Mouse (Mus musculus): ENCODE results near the gene Specc1l. TPM values are rescaled to one million over a fixed set of nuclear protein-coding genes. Genes with fewer than 3 reads are reported as not detected.
A peak's percentile ranks its signal among the peaks of the same experiment; 100 is the strongest.

The Specc1l gene
- polyA plus RNA-seq, 1 experiment from 2014 or later, result 9.2 TPM

- H3K9ac ChIP-seq (ENCODE audit: low read length), result no peak overlapping the region
- TF ChIP-seq CTCF (IDR thresholded peaks at IDR 0.05; ENCODE audit: low read depth) (no peak), EP300 (optimal IDR thresholded peaks at IDR 0.05) (no peak)
- no peak for ATAC-seq (ENCODE audit: low FRiP score, low TSS enrichment)
- H3K27ac ChIP-seq (replicated peaks), result no peak overlapping the region
- no peak for DNase-seq (ENCODE audit: low spot score)
- no peaks in the 10 kb centered on the region for H3K9me3 ChIP-seq (ENCODE audit: control insufficient read depth, low read length)
- 59% methylated on average over 4 of the region's 4 CpGs for WGBS
- no peaks in the 10 kb centered on the region for H3K4me1 ChIP-seq (replicated peaks; ENCODE audit: control insufficient read depth, insufficient read depth)
- no peak overlapping the region for H3K4me3 ChIP-seq (ENCODE audit: low read depth, low read length)
- no peaks in the 10 kb centered on the region for H3K27me3 ChIP-seq (ENCODE audit: control insufficient read depth, insufficient read depth, low read length)
- H3K4me2 ChIP-seq (replicated peaks; ENCODE audit: low read depth), result no peak overlapping the region
- H3K36me3 ChIP-seq (ENCODE audit: control insufficient read depth, insufficient read depth, low read length), result no peaks in the 10 kb centered on the region
Observed at GRCm38 (mm10) chr10:75328201-75328704, 116.4 kb downstream of the Specc1l start.

GRCm38 (mm10) chr10:75332268-75332667 lies 120.4 kb downstream of the Specc1l start:
- H3K4me3 ChIP-seq (ENCODE audit: low read depth, low read length), result no peak overlapping the region
- H3K4me2 ChIP-seq (replicated peaks; ENCODE audit: low read depth), result no peak overlapping the region
- no peaks in the 10 kb centered on the region for H3K36me3 ChIP-seq (ENCODE audit: control insufficient read depth, insufficient read depth, low read length)
- no peak for DNase-seq (ENCODE audit: low spot score)
- no peak for ATAC-seq (ENCODE audit: low FRiP score, low TSS enrichment)
- H3K27me3 ChIP-seq (ENCODE audit: control insufficient read depth, insufficient read depth, low read length), result no peaks in the 10 kb centered on the region
- no peaks in the 10 kb centered on the region for H3K9me3 ChIP-seq (ENCODE audit: control insufficient read depth, low read length)
- WGBS, result 84% methylated on average over 3 of the region's 3 CpGs
- H3K27ac ChIP-seq (replicated peaks), result no peak overlapping the region
- no peak for TF ChIP-seq EP300 (optimal IDR thresholded peaks at IDR 0.05)
- H3K4me1 ChIP-seq (replicated peaks; ENCODE audit: control insufficient read depth, insufficient read depth), result no peaks in the 10 kb centered on the region
- no peak overlapping the region for H3K9ac ChIP-seq (ENCODE audit: low read length)

- Histone ChIP-seq H3K9me3 (ENCODE audit: control insufficient read depth, low read length) (no peaks in the 10 kb centered on the region), H3K27me3 (ENCODE audit: control insufficient read depth, insufficient read depth, low read length) (no peaks in the 10 kb centered on the region), H3K4me2 (replicated peaks; ENCODE audit: low read depth) (no peak overlapping the region), H3K4me1 (replicated peaks; ENCODE audit: control insufficient read depth, insufficient read depth) (no peaks in the 10 kb centered on the region), H3K27ac (replicated peaks) (no peak overlapping the region), H3K9ac (ENCODE audit: low read length) (no peak overlapping the region), H3K36me3 (ENCODE audit: control insufficient read depth, insufficient read depth, low read length) (no peaks in the 10 kb centered on the region), H3K4me3 (ENCODE audit: low read depth, low read length) (no peak overlapping the region)
- DNase-seq (ENCODE audit: low spot score) (no peak), ATAC-seq (ENCODE audit: low FRiP score, low TSS enrichment) (0 out of 2 replicates have a peak, but pooled peaks have one; percentile 10)
- TF ChIP-seq CTCF (IDR thresholded peaks at IDR 0.05; ENCODE audit: low read depth), result no peak
- no peak for TF ChIP-seq EP300 (optimal IDR thresholded peaks at IDR 0.05)
- WGBS, result 89% methylated on average over 23 of the region's 23 CpGs
Observed at GRCm38 (mm10) chr10:75333176-75333776, 121.4 kb downstream of the Specc1l start.

- DNase-seq (ENCODE audit: low spot score), result no peak
- TF ChIP-seq EP300 (optimal IDR thresholded peaks at IDR 0.05), result no peak
- TF ChIP-seq CTCF (IDR thresholded peaks at IDR 0.05; ENCODE audit: low read depth), result no peak
- Histone ChIP-seq H3K9ac (ENCODE audit: low read length) (no peak overlapping the region), H3K36me3 (ENCODE audit: control insufficient read depth, insufficient read depth, low read length) (no peaks in the 10 kb centered on the region), H3K9me3 (ENCODE audit: control insufficient read depth, low read length) (no peaks in the 10 kb centered on the region), H3K27ac (replicated peaks) (no peak overlapping the region), H3K4me1 (replicated peaks; ENCODE audit: control insufficient read depth, insufficient read depth) (no peaks in the 10 kb centered on the region), H3K4me2 (replicated peaks; ENCODE audit: low read depth) (no peak overlapping the region), H3K27me3 (ENCODE audit: control insufficient read depth, insufficient read depth, low read length) (no peaks in the 10 kb centered on the region), H3K4me3 (ENCODE audit: low read depth, low read length) (no peak overlapping the region)
- ATAC-seq (ENCODE audit: low FRiP score, low TSS enrichment), result no peak
- 60% methylated on average over 7 of the region's 7 CpGs for WGBS
Observed at GRCm38 (mm10) chr10:75334175-75334574, 122.3 kb downstream of the Specc1l start.

GRCm38 (mm10) chr10:75335075-75335474 lies 123.2 kb downstream of the Specc1l start:
- no peaks in the 10 kb centered on the region for H3K27me3 ChIP-seq (ENCODE audit: control insufficient read depth, insufficient read depth, low read length)
- no peak for DNase-seq (ENCODE audit: low spot score)
- H3K4me1 ChIP-seq (replicated peaks; ENCODE audit: control insufficient read depth, insufficient read depth), result no peaks in the 10 kb centered on the region
- no peak for TF ChIP-seq EP300 (optimal IDR thresholded peaks at IDR 0.05)
- no peak for TF ChIP-seq CTCF (IDR thresholded peaks at IDR 0.05; ENCODE audit: low read depth)
- no peak for ATAC-seq (ENCODE audit: low FRiP score, low TSS enrichment)
- H3K27ac ChIP-seq (replicated peaks), result no peak overlapping the region
- no peaks in the 10 kb centered on the region for H3K36me3 ChIP-seq (ENCODE audit: control insufficient read depth, insufficient read depth, low read length)
- 81% methylated on average over 6 of the region's 6 CpGs for WGBS
- no peak overlapping the region for H3K9ac ChIP-seq (ENCODE audit: low read length)
- H3K9me3 ChIP-seq (ENCODE audit: control insufficient read depth, low read length), result no peaks in the 10 kb centered on the region
- H3K4me2 ChIP-seq (replicated peaks; ENCODE audit: low read depth), result no peak overlapping the region
- H3K4me3 ChIP-seq (ENCODE audit: low read depth, low read length), result no peak overlapping the region

- no peaks in the 10 kb centered on the region for H3K36me3 ChIP-seq (ENCODE audit: control insufficient read depth, insufficient read depth, low read length)
- H3K27me3 ChIP-seq (ENCODE audit: control insufficient read depth, insufficient read depth, low read length), result no peaks in the 10 kb centered on the region
- H3K27ac ChIP-seq (replicated peaks), result no peak overlapping the region
- H3K4me2 ChIP-seq (replicated peaks; ENCODE audit: low read depth), result no peak overlapping the region
- no peak for TF ChIP-seq CTCF (IDR thresholded peaks at IDR 0.05; ENCODE audit: low read depth)
- H3K9ac ChIP-seq (ENCODE audit: low read length), result no peak overlapping the region
- no peak overlapping the region for H3K4me3 ChIP-seq (ENCODE audit: low read depth, low read length)
- no peaks in the 10 kb centered on the region for H3K9me3 ChIP-seq (ENCODE audit: control insufficient read depth, low read length)
- WGBS, result 73% methylated on average over 10 of the region's 10 CpGs
- ATAC-seq (ENCODE audit: low FRiP score, low TSS enrichment) (no peak), DNase-seq (ENCODE audit: low spot score) (no peak)
- no peaks in the 10 kb centered on the region for H3K4me1 ChIP-seq (replicated peaks; ENCODE audit: control insufficient read depth, insufficient read depth)
Observed at GRCm38 (mm10) chr10:75337231-75337630, 125.4 kb downstream of the Specc1l start.
